Mouse (Mus musculus) heart, adult 18-20 months (tissue): ENCODE measurements at regions not wholly inside any gene's neighbourhood (a gene's known extent, or its start where the extent isn't known, plus 50 kb on each side); places are given as distances from the start of the nearest gene placed in this dataset.
A peak's percentile ranks its signal among the peaks of the same experiment; 100 is the strongest.

Experiments used
- DNase-seq, 2 experiments: peaks; one replicate each; pipeline ENCODE4 v3.0.0; 2021 to 2022; ENCODE audit warnings: mixed read lengths in 1 of 2

GRCm38 (mm10) chr2:171675411-171675810 lies 367.9 kb downstream of the Cbln4 start:
- peak; percentile 7 to 46 for DNase-seq

- no peak for DNase-seq
These were observed 372.2 kb downstream of the Cbln4 start for GRCm38 (mm10) chr2:171670945-171671547.

- no peak for DNase-seq
These were observed 374.2 kb downstream of the Cbln4 start for GRCm38 (mm10) chr2:171668791-171669645.

GRCm38 (mm10) chr2:171662571-171662970 lies 380.7 kb downstream of the Cbln4 start:
- no peak for DNase-seq

- no peak for DNase-seq
These were observed 381.3 kb downstream of the Cbln4 start for GRCm38 (mm10) chr2:171661896-171662511.

- DNase-seq = no peak
These were observed 386.1 kb downstream of the Cbln4 start for GRCm38 (mm10) chr2:171657125-171657524.

GRCm38 (mm10) chr2:171641730-171642129 lies 401.5 kb downstream of the Cbln4 start:
- DNase-seq = no peak

GRCm38 (mm10) chr2:171640478-171640877 lies 402.8 kb downstream of the Cbln4 start:
- no peak for DNase-seq

- no peak for DNase-seq
These were observed 404.3 kb downstream of the Cbln4 start for GRCm38 (mm10) chr2:171638931-171639330.

- DNase-seq = no peak
These were observed 406.4 kb downstream of the Cbln4 start for GRCm38 (mm10) chr2:171636837-171637236.

GRCm38 (mm10) chr2:171633355-171634097 lies 409.7 kb downstream of the Cbln4 start:
- DNase-seq = peak; percentile 8 to 43

- peak; percentile 18 to 19 for DNase-seq
These were observed 413.1 kb downstream of the Cbln4 start for GRCm38 (mm10) chr2:171630101-171630715.

GRCm38 (mm10) chr2:171628182-171628850 lies 414.9 kb downstream of the Cbln4 start:
- DNase-seq = no peak

- no peak for DNase-seq
These were observed 422.6 kb downstream of the Cbln4 start for GRCm38 (mm10) chr2:171620668-171621067.

GRCm38 (mm10) chr2:171620253-171620652 lies 423.0 kb downstream of the Cbln4 start:
- no peak for DNase-seq

GRCm38 (mm10) chr2:171618771-171619170 lies 424.5 kb downstream of the Cbln4 start:
- DNase-seq = no peak

GRCm38 (mm10) chr2:171618333-171618732 lies 424.9 kb downstream of the Cbln4 start:
- no peak for DNase-seq

- DNase-seq = peak in 1 of 2 experiments; percentile 25
These were observed 427.8 kb downstream of the Cbln4 start for GRCm38 (mm10) chr2:171615462-171615861.

- peak in 1 of 2 experiments; percentile 11 for DNase-seq
These were observed 438.2 kb downstream of the Cbln4 start for GRCm38 (mm10) chr2:171605064-171605463.

GRCm38 (mm10) chr2:171595240-171595639 lies 448.0 kb downstream of the Cbln4 start:
- no peak for DNase-seq

GRCm38 (mm10) chr2:171593884-171594283 lies 449.4 kb downstream of the Cbln4 start:
- DNase-seq = no peak
